Mouse (Mus musculus): ENCODE data around the gene Itgb4.

DNA sequence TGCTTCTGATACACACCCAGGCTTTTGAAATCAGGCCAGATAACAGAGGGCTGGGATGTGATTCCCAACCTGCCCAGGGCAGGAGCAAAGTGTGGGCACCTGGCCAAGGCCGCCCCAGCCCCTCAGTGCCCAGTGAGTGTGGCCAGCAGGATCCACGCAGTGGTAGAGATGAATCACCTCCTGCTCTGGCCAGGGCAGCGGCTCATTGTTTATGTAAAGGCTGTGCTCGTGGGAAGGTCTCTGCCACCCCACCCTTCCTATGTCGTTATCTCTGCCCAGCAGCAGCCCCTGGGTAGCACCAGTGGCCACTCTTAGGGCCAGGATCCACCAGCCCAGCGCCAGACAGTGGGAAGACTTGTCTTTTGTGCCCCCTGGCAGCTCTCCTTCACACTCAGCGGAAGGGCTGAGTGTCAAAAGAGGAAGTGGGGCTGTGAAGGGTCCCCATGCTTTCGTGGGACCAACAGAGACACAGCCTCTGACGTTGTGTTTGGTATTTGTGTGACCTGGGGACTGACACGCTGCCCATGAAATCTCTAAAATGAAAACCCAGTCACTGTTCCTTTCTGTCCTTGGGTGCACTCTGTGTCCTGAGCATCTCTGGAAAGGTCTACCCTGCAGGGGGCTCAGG, 9.4 kb upstream of the Itgb4 start:
- TF ChIP-seq EP300 (IDR thresholded peaks at IDR 0.05; ENCODE audit: low read depth) (no peak), CTCF (IDR thresholded peaks at IDR 0.05; ENCODE audit: low read depth) (no peak)
